Mouse (Mus musculus) G1E (cell line): ENCODE data around the gene Mgst2.

Source experiments
- CTCF ChIP-seq: IDR thresholded peaks from 2 replicates; pipeline ENCODE4 v1.5.1; 2012; ENCODE audit warnings: low read depth, low read length, inconsistent platforms, mixed read lengths
- GATA1 ChIP-seq: IDR thresholded peaks from 2 replicates; pipeline ENCODE4 v1.6.1; 2012; ENCODE audit warnings: borderline replicate concordance, low read length, inconsistent platforms, mixed read lengths
- TAL1 ChIP-seq: conservative IDR thresholded peaks from 2 replicates; pipeline ENCODE4 v1.6.1; 2012; ENCODE audit warnings: low read depth, low read length, inconsistent platforms, mixed read lengths

- no peak for TF ChIP-seq CTCF
- no peak for TF ChIP-seq GATA1
- TF ChIP-seq TAL1 = no peak
These were observed 22.8 kb upstream of the Mgst2 start for GRCm38 (mm10) chr3:51637326-51637725.
